Mouse (Mus musculus): ENCODE measurements around the gene Ptprq. TPM values are rescaled to one million over a fixed set of nuclear protein-coding genes. Genes with fewer than 3 reads are reported as not detected.
A peak's percentile ranks its signal among the peaks of the same experiment; 100 is the strongest.

The Ptprq gene
- polyA plus RNA-seq, 1 experiment = not detected

DNA sequence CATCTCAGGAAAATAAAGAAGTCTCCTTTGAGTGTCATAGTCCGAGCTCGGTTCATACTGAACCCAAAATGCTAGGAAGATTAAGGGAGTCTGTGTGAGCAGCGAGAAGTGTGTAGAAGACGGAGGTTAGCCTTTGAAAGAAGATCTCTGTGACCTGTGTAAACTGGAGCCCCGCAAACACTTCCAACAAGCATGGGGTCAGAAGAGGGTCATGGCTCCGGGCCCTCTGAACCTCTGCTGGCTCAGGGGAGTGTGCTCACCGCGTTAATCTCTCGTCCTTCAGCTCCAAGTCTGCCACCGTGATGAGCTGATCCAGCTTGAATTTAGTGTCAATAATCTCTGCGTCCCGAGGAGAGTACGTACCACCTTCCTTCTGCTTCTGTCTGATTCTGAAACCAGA is 157.0 kb downstream of the Ptprq start:
- no peaks in the 10 kb centered on the region for H3K36me3 ChIP-seq (replicated peaks; ENCODE audit: low read length)
- H3K4me1 ChIP-seq = no peaks in the 10 kb centered on the region
- H3K27me3 ChIP-seq (replicated peaks) = no peaks in the 10 kb centered on the region
- no peak for TF ChIP-seq FLI1 (IDR thresholded peaks at IDR 0.05; ENCODE audit: low read length)
- TF ChIP-seq GATA1 (IDR thresholded peaks at IDR 0.05; ENCODE audit: borderline replicate concordance, low read length) = no peak
- H3K4me3 ChIP-seq (replicated peaks) = no peak overlapping the region
- peaks cover 10% of the 10 kb centered on the region for H3K9me3 ChIP-seq

DNA sequence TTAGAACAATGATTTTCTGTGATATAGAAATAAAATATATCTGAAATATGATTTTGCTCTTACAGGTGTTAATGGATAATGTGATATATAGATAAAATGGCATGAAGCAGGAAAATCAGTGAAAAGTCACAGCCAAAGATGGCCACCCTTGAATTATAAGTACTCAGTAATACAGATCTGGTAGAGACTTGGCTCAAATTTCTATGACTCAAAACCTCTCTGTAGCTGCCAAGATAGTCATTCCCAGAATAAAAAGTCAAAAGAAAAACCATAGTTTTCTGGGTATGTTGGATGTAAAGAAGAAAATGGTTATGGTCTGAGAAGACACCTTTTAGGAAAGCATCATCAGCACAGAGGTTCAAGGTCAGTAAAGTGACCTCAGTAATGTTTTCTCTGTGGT is 159.0 kb downstream of the Ptprq start:
- Histone ChIP-seq H3K4me3 (replicated peaks) (no peak overlapping the region), H3K4me1 (no peaks in the 10 kb centered on the region), H3K9me3 (peaks cover 10% of the 10 kb centered on the region), H3K36me3 (replicated peaks; ENCODE audit: low read length) (no peaks in the 10 kb centered on the region), H3K27me3 (replicated peaks) (no peaks in the 10 kb centered on the region)
- TF ChIP-seq FLI1 (IDR thresholded peaks at IDR 0.05; ENCODE audit: low read length) = no peak
- no peak for TF ChIP-seq GATA1 (IDR thresholded peaks at IDR 0.05; ENCODE audit: borderline replicate concordance, low read length)

DNA sequence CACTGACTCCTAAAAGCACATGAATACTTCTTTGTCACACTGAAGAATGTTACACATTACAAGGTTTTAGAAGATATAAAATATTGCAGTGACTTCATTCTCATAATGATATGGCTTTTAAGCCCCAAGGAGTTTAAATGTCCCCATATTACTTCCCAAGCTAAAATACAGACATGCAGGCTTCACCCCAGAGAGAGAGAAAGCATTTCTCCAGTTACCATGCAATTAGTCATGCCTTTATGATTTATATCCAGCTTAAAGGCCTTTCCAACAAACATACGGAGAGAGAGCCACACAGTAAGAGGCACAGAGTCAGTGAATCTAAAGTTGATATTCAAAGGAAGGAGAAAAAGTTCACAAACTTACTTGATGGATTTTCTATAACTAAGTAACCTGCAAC is 176.8 kb downstream of the Ptprq start:
- Histone ChIP-seq H3K4me3 (replicated peaks) (no peak overlapping the region), H3K27me3 (replicated peaks) (no peaks in the 10 kb centered on the region), H3K36me3 (replicated peaks; ENCODE audit: low read length) (no peaks in the 10 kb centered on the region), H3K9me3 (peaks cover 8% of the 10 kb centered on the region; the same call in 1 of the 2 replicates), H3K4me1 (no peaks in the 10 kb centered on the region)
- TF ChIP-seq FLI1 (IDR thresholded peaks at IDR 0.05; ENCODE audit: low read length) (no peak), GATA1 (IDR thresholded peaks at IDR 0.05; ENCODE audit: borderline replicate concordance, low read length) (no peak)

DNA sequence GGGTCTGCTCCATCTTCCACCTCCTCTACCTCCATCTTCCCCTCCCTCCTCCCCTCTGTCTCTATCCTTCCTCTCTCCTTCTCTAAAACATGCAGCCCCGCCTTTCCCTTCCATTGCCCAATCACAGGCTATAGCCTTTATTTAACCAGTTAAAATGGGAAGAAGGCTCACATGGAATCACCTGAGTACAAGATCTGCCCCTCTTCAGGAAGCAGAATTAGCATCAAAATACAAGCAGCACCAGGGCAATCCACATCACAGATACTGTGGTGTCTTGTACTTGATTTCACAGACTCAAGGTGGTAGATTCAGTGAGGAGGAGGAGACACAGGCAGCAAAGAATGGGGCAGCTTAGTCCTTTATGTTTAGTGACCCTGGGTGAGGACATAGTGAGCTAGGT is 191.1 kb downstream of the Ptprq start:
- Histone ChIP-seq H3K27me3 (replicated peaks) (no peaks in the 10 kb centered on the region), H3K36me3 (replicated peaks; ENCODE audit: low read length) (no peaks in the 10 kb centered on the region), H3K9me3 (peaks cover 28% of the 10 kb centered on the region), H3K4me1 (no peaks in the 10 kb centered on the region), H3K4me3 (replicated peaks) (peak overlapping the region; percentile 57)
- TF ChIP-seq FLI1 (IDR thresholded peaks at IDR 0.05; ENCODE audit: low read length) (no peak), GATA1 (IDR thresholded peaks at IDR 0.05; ENCODE audit: borderline replicate concordance, low read length) (no peak)

DNA sequence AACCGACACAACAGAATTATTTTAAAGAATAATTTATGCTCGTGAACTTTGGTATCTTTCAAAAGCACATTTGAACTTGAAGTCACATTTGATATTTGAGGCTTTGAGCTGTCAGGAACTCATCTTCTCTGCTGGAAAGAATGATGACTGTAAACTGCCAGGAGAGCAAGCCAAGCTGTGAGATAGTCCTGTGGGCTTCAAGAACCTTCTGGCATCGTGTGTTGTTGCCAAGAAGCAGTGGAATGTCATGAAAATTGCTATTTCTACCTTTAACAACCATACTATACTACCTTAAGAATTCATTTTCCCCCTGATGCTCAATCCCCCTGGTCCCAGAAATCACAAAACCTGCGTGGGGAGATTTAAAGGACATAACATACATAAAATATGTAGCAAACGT is 200.6 kb downstream of the Ptprq start:
- Histone ChIP-seq H3K36me3 (replicated peaks; ENCODE audit: low read length) (no peaks in the 10 kb centered on the region), H3K27me3 (replicated peaks) (no peaks in the 10 kb centered on the region), H3K4me3 (replicated peaks) (no peak overlapping the region), H3K9me3 (peaks cover 12% of the 10 kb centered on the region; the same call in 1 of the 2 replicates), H3K4me1 (no peaks in the 10 kb centered on the region)
- no peak for TF ChIP-seq GATA1 (IDR thresholded peaks at IDR 0.05; ENCODE audit: borderline replicate concordance, low read length)
- no peak for TF ChIP-seq FLI1 (IDR thresholded peaks at IDR 0.05; ENCODE audit: low read length)

DNA sequence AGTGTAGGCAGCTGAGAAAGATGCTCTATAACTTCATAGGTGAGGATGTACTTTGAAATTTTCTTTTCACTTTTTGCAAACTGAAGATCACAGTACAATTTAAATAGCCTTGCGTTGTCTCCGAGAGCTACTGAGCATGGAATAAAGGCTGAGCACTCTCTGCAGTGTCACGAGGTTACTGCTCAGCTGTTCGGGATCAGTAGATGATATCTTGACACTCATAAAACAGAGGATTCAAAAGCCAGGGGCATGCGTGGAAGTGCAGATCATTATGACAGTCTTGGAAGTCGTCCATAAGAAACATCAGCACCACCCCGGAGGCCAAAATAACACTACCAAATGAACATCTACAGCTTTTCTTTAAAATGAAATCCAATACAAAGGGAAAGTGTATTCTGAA is 203.2 kb downstream of the Ptprq start:
- Histone ChIP-seq H3K27me3 (replicated peaks) (no peaks in the 10 kb centered on the region), H3K9me3 (peaks cover 6% of the 10 kb centered on the region; the same call in 1 of the 2 replicates), H3K4me3 (replicated peaks) (no peak overlapping the region), H3K4me1 (no peaks in the 10 kb centered on the region), H3K36me3 (replicated peaks; ENCODE audit: low read length) (no peaks in the 10 kb centered on the region)
- no peak for TF ChIP-seq GATA1 (IDR thresholded peaks at IDR 0.05; ENCODE audit: borderline replicate concordance, low read length)
- no peak for TF ChIP-seq FLI1 (IDR thresholded peaks at IDR 0.05; ENCODE audit: low read length)

DNA sequence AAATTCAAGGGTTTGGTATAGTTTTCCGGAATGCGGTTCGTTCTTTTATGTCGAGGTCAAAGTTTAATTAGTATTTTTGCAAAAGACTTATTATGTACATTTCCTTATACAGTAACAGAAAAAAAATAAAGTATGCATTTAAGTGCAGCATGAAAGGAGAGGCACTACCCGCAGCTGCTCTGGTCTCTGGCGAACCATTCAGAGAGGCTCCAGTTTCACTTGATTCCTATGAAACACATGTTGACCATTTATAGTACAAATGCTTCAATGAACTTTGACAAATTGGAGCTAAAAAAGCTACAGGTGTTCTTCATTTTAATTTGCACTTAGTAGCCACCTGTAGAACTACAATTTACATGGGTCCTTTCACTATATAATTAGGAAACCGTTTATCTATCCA is 205.1 kb downstream of the Ptprq start:
- Histone ChIP-seq H3K4me1 (no peaks in the 10 kb centered on the region), H3K4me3 (replicated peaks) (no peak overlapping the region), H3K36me3 (replicated peaks; ENCODE audit: low read length) (no peaks in the 10 kb centered on the region), H3K9me3 (peaks cover 5% of the 10 kb centered on the region; the same call in 1 of the 2 replicates), H3K27me3 (replicated peaks) (no peaks in the 10 kb centered on the region)
- no peak for TF ChIP-seq GATA1 (IDR thresholded peaks at IDR 0.05; ENCODE audit: borderline replicate concordance, low read length)
- TF ChIP-seq FLI1 (IDR thresholded peaks at IDR 0.05; ENCODE audit: low read length) = no peak

DNA sequence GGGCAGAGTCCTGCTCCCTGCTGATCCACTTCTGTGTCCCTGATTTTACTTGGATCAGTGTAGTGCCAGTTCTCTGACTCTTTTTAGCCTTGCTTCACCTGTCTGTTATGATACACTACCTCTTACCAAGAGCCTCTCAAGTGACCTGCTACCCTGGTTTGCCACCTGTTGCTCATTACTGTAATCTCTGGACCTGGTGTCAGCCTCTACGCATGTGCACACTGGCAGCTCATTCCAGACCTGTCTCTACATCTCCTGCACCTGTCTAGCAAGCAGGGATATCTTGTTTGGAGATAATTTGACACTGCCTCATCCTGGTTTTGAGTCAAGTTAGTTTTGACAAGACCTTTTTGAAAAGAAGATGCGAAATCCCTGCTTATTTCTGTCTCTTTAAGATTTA is 213.5 kb downstream of the Ptprq start:
- H3K4me3 ChIP-seq (replicated peaks) = no peak overlapping the region
- no peaks in the 10 kb centered on the region for H3K4me1 ChIP-seq
- no peaks in the 10 kb centered on the region for H3K27me3 ChIP-seq (replicated peaks)
- no peak for TF ChIP-seq FLI1 (IDR thresholded peaks at IDR 0.05; ENCODE audit: low read length)
- TF ChIP-seq GATA1 (IDR thresholded peaks at IDR 0.05; ENCODE audit: borderline replicate concordance, low read length) = no peak
- H3K9me3 ChIP-seq = peaks cover 7% of the 10 kb centered on the region; the same call in 1 of the 2 replicates
- no peaks in the 10 kb centered on the region for H3K36me3 ChIP-seq (replicated peaks; ENCODE audit: low read length)

DNA sequence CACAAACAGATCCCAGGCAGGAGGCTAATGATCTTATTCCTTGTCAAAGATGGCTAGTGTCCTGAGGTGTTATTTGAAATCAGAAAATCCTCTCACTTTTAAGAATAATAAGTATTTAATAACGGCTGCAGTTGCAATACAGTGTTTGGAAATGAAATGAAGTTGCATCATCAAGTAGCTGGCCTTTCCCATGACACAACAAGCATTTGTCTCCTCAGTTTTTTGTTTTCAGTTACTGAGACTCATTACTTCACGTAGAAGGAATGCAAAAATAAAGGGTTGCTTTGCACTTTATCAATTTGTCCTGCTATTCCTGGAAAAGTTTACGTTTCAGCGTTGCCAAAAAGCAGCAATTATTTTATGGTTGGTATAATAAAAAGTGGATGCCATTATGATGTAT is 216.4 kb downstream of the Ptprq start:
- Histone ChIP-seq H3K36me3 (replicated peaks; ENCODE audit: low read length) (no peaks in the 10 kb centered on the region), H3K27me3 (replicated peaks) (no peaks in the 10 kb centered on the region), H3K9me3 (peaks cover 7% of the 10 kb centered on the region; the same call in 1 of the 2 replicates), H3K4me1 (no peaks in the 10 kb centered on the region), H3K4me3 (replicated peaks) (no peak overlapping the region)
- no peak for TF ChIP-seq FLI1 (IDR thresholded peaks at IDR 0.05; ENCODE audit: low read length)
- no peak for TF ChIP-seq GATA1 (IDR thresholded peaks at IDR 0.05; ENCODE audit: borderline replicate concordance, low read length)

DNA sequence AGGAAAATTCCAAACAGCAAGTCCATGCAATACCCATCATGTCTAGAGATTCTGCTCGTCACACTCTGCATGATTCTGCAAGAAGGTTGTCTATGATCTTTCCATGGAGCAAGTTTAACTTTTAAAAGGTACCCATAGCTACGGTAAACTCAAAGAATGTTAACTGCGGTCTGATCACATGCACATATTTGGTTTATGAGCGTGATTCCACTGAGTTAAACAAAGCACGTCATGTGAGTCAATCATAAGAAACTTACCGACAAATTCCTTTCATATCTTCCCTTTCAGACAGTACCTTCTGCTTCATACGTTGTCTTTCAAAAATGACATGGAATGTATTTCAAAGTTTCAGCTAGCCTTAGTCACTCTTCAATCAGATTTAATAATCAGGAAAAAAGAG is 217.7 kb downstream of the Ptprq start:
- Histone ChIP-seq H3K4me3 (replicated peaks) (no peak overlapping the region), H3K27me3 (replicated peaks) (no peaks in the 10 kb centered on the region), H3K36me3 (replicated peaks; ENCODE audit: low read length) (no peaks in the 10 kb centered on the region), H3K9me3 (peaks cover 7% of the 10 kb centered on the region; the same call in 1 of the 2 replicates), H3K4me1 (no peaks in the 10 kb centered on the region)
- TF ChIP-seq GATA1 (IDR thresholded peaks at IDR 0.05; ENCODE audit: borderline replicate concordance, low read length) (no peak), FLI1 (IDR thresholded peaks at IDR 0.05; ENCODE audit: low read length) (no peak)

DNA sequence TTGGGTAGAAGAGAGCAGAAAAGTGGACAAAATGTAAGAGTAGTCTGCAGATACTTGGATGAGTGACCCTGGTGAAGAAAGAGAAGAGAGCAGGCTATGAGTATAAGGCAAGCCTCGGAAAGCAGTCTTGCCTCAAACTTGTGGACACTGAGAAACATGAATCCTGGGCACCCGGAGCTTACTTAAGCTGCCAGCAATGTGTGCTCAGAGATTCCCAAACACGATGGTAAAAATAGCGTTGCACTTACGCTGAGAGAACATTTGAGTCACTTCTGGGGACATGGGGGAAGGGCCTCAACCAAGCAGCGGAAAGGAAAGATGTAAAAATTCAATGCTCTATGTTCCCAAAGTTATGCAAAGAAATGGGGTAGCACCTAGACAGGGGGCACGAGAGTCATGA is 220.2 kb downstream of the Ptprq start:
- no peak overlapping the region for H3K4me3 ChIP-seq (replicated peaks)
- H3K4me1 ChIP-seq = no peaks in the 10 kb centered on the region
- peaks cover 7% of the 10 kb centered on the region; the same call in 1 of the 2 replicates for H3K9me3 ChIP-seq
- no peaks in the 10 kb centered on the region for H3K36me3 ChIP-seq (replicated peaks; ENCODE audit: low read length)
- no peaks in the 10 kb centered on the region for H3K27me3 ChIP-seq (replicated peaks)
- TF ChIP-seq FLI1 (IDR thresholded peaks at IDR 0.05; ENCODE audit: low read length) = no peak
- TF ChIP-seq GATA1 (IDR thresholded peaks at IDR 0.05; ENCODE audit: borderline replicate concordance, low read length) = no peak

All from megakaryocyte, embryonic 14.5 days (primary cell).